Mouse (Mus musculus) hindbrain, embryonic 12.5 days (tissue): ENCODE data around the gene Itsn2. TPM values are rescaled to one million over a fixed set of nuclear protein-coding genes. Genes with fewer than 3 reads are reported as not detected.
"Not testable (repeated sequence)": the region's sequence is repeated elsewhere in the genome, so short reads cannot be mapped to it uniquely, and the experiment has no call there.

ENCODE experiments used
- ATAC-seq: fragments of 200-750 bp; cut with Nextera tagmentation; 2 replicates; pipeline ENCODE4 v1.8.0; 2017; ENCODE audit warnings: moderate TSS enrichment; ENCODE audit not compliant: low FRiP score
- H3K27ac ChIP-seq: fragments of 300-500 bp; sonication (generic); 2 replicates; pipeline ENCODE4 v1.5.1; 2016; ENCODE audit warnings: mild to moderate bottlenecking
- H3K27me3 ChIP-seq: fragments of 300-500 bp; sonication (generic); 2 replicates; pipeline ENCODE4 v1.6.1; 2016; ENCODE audit warnings: mild to moderate bottlenecking
- H3K36me3 ChIP-seq: fragments of 300-500 bp; sonication (generic); 2 replicates; pipeline ENCODE4 v1.6.1; 2016; ENCODE audit warnings: mild to moderate bottlenecking
- H3K4me1 ChIP-seq: fragments of 300-500 bp; sonication (generic); 2 replicates; pipeline ENCODE4 v1.6.1; 2016
- H3K4me2 ChIP-seq: fragments of 300-500 bp; sonication (generic); replicated peaks from 2 replicates; pipeline ENCODE4 v1.6.1; 2016; ENCODE audit warnings: mild to moderate bottlenecking
- H3K4me3 ChIP-seq: fragments of 300-500 bp; sonication (generic); 2 replicates; pipeline ENCODE4 v1.5.1; 2016; ENCODE audit warnings: mild to moderate bottlenecking
- H3K9ac ChIP-seq: fragments of 300-500 bp; sonication (generic); 2 replicates; pipeline ENCODE4 v1.6.1; 2016; ENCODE audit warnings: mild to moderate bottlenecking, moderate library complexity
- H3K9me3 ChIP-seq: fragments of 300-500 bp; sonication (generic); replicated peaks from 2 replicates; pipeline ENCODE4 v1.6.1; 2016; ENCODE audit warnings: mild to moderate bottlenecking
- WGBS: fragments of 180-500 bp; shearing (Covaris S2); methylation state at CpG from one replicate; pipeline ENCODE4 v1.1.7; 2016; 5-methylcytosine and 5-hydroxymethylcytosine counted together
- polyA plus RNA-seq: library from polyadenylated mRNA; unstranded; fragments of >200 nt; fragmentation: Nextera tagmentation; extraction: Ambion mirVana; gene quantifications from 2 replicates; pipeline ENCODE4 v1.2.1, GENCODE M21; 2016

Itsn2 gene
- polyA plus RNA-seq, 1 experiment from 2014 or later: 20.7 TPM

- WGBS: 89% methylated on average over 13 of the region's 13 CpGs
Measured at GRCm38 (mm10) chr12:4719066-4719761, 126.8 kb downstream of the Itsn2 start.

GRCm38 (mm10) chr12:4719762-4720754, 127.6 kb downstream of the Itsn2 start:
- H3K27me3 ChIP-seq: no peaks in the 10 kb centered on the region
- no peak for ATAC-seq
- H3K4me3 ChIP-seq: no peak overlapping the region
- H3K4me1 ChIP-seq: 0 out of 2 replicates have a peak, but pooled peaks cover 3% of the 10 kb centered on the region
- no peak overlapping the region for H3K4me2 ChIP-seq
- WGBS: 75% methylated on average over 17 of the region's 17 CpGs
- H3K27ac ChIP-seq: no peak overlapping the region
- no peak overlapping the region for H3K9ac ChIP-seq
- H3K36me3 ChIP-seq: no peaks in the 10 kb centered on the region
- H3K9me3 ChIP-seq: no peaks in the 10 kb centered on the region

More at GRCm38 (mm10) chr12:4719066-4719761, 126.8 kb downstream of the Itsn2 start:
- no peak overlapping the region for H3K4me3 ChIP-seq
- H3K9ac ChIP-seq: no peak overlapping the region
- H3K27ac ChIP-seq: no peak overlapping the region
- no peak overlapping the region for H3K4me2 ChIP-seq
- no peaks in the 10 kb centered on the region for H3K27me3 ChIP-seq
- H3K4me1 ChIP-seq: 0 out of 2 replicates have a peak, but pooled peaks cover 3% of the 10 kb centered on the region
- no peaks in the 10 kb centered on the region for H3K36me3 ChIP-seq
- ATAC-seq: no peak
- H3K9me3 ChIP-seq: no peaks in the 10 kb centered on the region

GRCm38 (mm10) chr12:4729165-4729564, 136.7 kb downstream of the Itsn2 start:
- Histone ChIP-seq H3K4me3 (no peak overlapping the region), H3K4me1 (no peaks in the 10 kb centered on the region), H3K9me3 (no peaks in the 10 kb centered on the region), H3K36me3 (no peaks in the 10 kb centered on the region), H3K27ac (no peak overlapping the region), H3K27me3 (no peaks in the 10 kb centered on the region), H3K4me2 (no peak overlapping the region), H3K9ac (no peak overlapping the region)
- 85% methylated on average over 3 of the region's 3 CpGs for WGBS
- ATAC-seq: no peak

- 69% methylated on average over 4 of the region's 4 CpGs for WGBS
- H3K4me2 ChIP-seq: no peak overlapping the region
- no peak overlapping the region for H3K9ac ChIP-seq
- no peaks in the 10 kb centered on the region for H3K27me3 ChIP-seq
- no peaks in the 10 kb centered on the region for H3K36me3 ChIP-seq
- H3K27ac ChIP-seq: no peak overlapping the region
- ATAC-seq: no peak
- no peaks in the 10 kb centered on the region for H3K4me1 ChIP-seq
- no peaks in the 10 kb centered on the region for H3K9me3 ChIP-seq
- H3K4me3 ChIP-seq: no peak overlapping the region
Measured at GRCm38 (mm10) chr12:4731629-4732028, 139.2 kb downstream of the Itsn2 start.

- ATAC-seq: no peak
- Histone ChIP-seq H3K27ac (no peak overlapping the region), H3K27me3 (no peaks in the 10 kb centered on the region), H3K36me3 (no peaks in the 10 kb centered on the region), H3K4me2 (no peak overlapping the region), H3K9ac (no peak overlapping the region), H3K4me1 (no peaks in the 10 kb centered on the region), H3K9me3 (no peaks in the 10 kb centered on the region), H3K4me3 (no peak overlapping the region)
- WGBS: 70% methylated on average over 4 of the region's 4 CpGs
Measured at GRCm38 (mm10) chr12:4732332-4732731, 139.9 kb downstream of the Itsn2 start.

GRCm38 (mm10) chr12:4738031-4738576, 145.7 kb downstream of the Itsn2 start, which contains the start of gene Fam228a:
Fam228a (minus strand) TSS chr12:4738430.
- Histone ChIP-seq H3K9me3 (no peaks in the 10 kb centered on the region), H3K4me3 (no peak within 1 kb of the TSS), H3K36me3 (no peaks in the 10 kb centered on the region), H3K4me2 (no peak within 1 kb of the TSS), H3K27me3 (no peaks in the 10 kb centered on the region), H3K27ac (no peak within 1 kb of the TSS), H3K4me1 (no peaks in the 10 kb centered on the region), H3K9ac (no peak within 1 kb of the TSS)
- WGBS: 86% methylated on average over 18 of the region's 18 CpGs
- ATAC-seq: no peak

GRCm38 (mm10) chr12:4740823-4741222, 148.4 kb downstream of the Itsn2 start:
- no peaks in the 10 kb centered on the region for H3K4me1 ChIP-seq
- H3K36me3 ChIP-seq: no peaks in the 10 kb centered on the region
- H3K4me2 ChIP-seq: no peak overlapping the region
- H3K4me3 ChIP-seq: no peak overlapping the region
- H3K9ac ChIP-seq: no peak overlapping the region
- H3K9me3 ChIP-seq: no peaks in the 10 kb centered on the region
- H3K27ac ChIP-seq: no peak overlapping the region
- H3K27me3 ChIP-seq: no peaks in the 10 kb centered on the region
- WGBS: 78% methylated on average over 7 of the region's 7 CpGs
- no peak for ATAC-seq

- no peak overlapping the region for H3K9ac ChIP-seq
- no peaks in the 10 kb centered on the region for H3K27me3 ChIP-seq
- H3K4me1 ChIP-seq: no peaks in the 10 kb centered on the region
- H3K36me3 ChIP-seq: no peaks in the 10 kb centered on the region
- H3K4me2 ChIP-seq: no peak overlapping the region
- 86% methylated on average over 3 of the region's 3 CpGs for WGBS
- H3K4me3 ChIP-seq: no peak overlapping the region
- H3K9me3 ChIP-seq: no peaks in the 10 kb centered on the region
- ATAC-seq: no peak
- H3K27ac ChIP-seq: no peak overlapping the region
Measured at GRCm38 (mm10) chr12:4742183-4742582, 149.7 kb downstream of the Itsn2 start.

GRCm38 (mm10) chr12:4744486-4744885, 152.0 kb downstream of the Itsn2 start:
- Histone ChIP-seq H3K27me3 (no peaks in the 10 kb centered on the region), H3K4me2 (no peak overlapping the region), H3K9me3 (no peaks in the 10 kb centered on the region), H3K36me3 (no peaks in the 10 kb centered on the region), H3K4me3 (no peak overlapping the region), H3K9ac (no peak overlapping the region), H3K4me1 (no peaks in the 10 kb centered on the region), H3K27ac (no peak overlapping the region)
- 90% methylated on average over 10 of the region's 10 CpGs for WGBS
- no peak for ATAC-seq

GRCm38 (mm10) chr12:4754451-4754850, 162.0 kb downstream of the Itsn2 start:
- not testable (repeated sequence) for H3K9ac ChIP-seq, H3K27ac ChIP-seq, H3K4me1 ChIP-seq, H3K36me3 ChIP-seq, H3K4me2 ChIP-seq, H3K9me3 ChIP-seq, ATAC-seq, H3K4me3 ChIP-seq, H3K27me3 ChIP-seq
- WGBS: 91% methylated on average over 4 of the region's 4 CpGs

GRCm38 (mm10) chr12:4757060-4757459, 164.6 kb downstream of the Itsn2 start:
- H3K27ac ChIP-seq: no peak overlapping the region

More at GRCm38 (mm10) chr12:4757060-4757459, 164.6 kb downstream of the Itsn2 start:
- Histone ChIP-seq H3K4me2 (no peak overlapping the region), H3K9me3 (no peaks in the 10 kb centered on the region), H3K4me3 (no peak overlapping the region), H3K4me1 (no peaks in the 10 kb centered on the region), H3K36me3 (no peaks in the 10 kb centered on the region), H3K9ac (no peak overlapping the region), H3K27me3 (no peaks in the 10 kb centered on the region)
- no peak for ATAC-seq
- 93% methylated on average over 1 of the region's 1 CpGs for WGBS
